Mouse (Mus musculus): ENCODE measurements around the gene Ltb4r2. TPM values are rescaled to one million over a fixed set of nuclear protein-coding genes. Genes with fewer than 3 reads are reported as not detected.

The Ltb4r2 gene
- polyA plus RNA-seq (2014; fragmentation: Nextera tagmentation; extraction: Ambion mirVana): 0.08 and 0.39 TPM in 2 replicates

GRCm38 (mm10) chr14:55761163-55761562 lies at the start of gene Ltb4r2:
Ltb4r2 (plus strand) TSS chr14:55761428.
- WGBS: 71% methylated on average over 6 of the region's 6 CpGs

GRCm38 (mm10) chr14:55711786-55712185 lies 49.4 kb upstream of the Ltb4r2 start:
- Histone ChIP-seq H3K9me3 (ENCODE audit: control insufficient read depth, low read length) (no peaks in the 10 kb centered on the region), H3K4me3 (ENCODE audit: low read length) (no peak overlapping the region), H3K27ac (ENCODE audit: low read depth, low read length) (no peak overlapping the region), H3K9ac (ENCODE audit: low read depth, low read length) (no peak overlapping the region), H3K4me2 (replicated peaks; ENCODE audit: low read depth, low read length) (no peak overlapping the region), H3K27me3 (ENCODE audit: control insufficient read depth, insufficient read depth, low read length) (0 out of 2 replicates have a peak, but pooled peaks cover 5% of the 10 kb centered on the region), H3K36me3 (ENCODE audit: control insufficient read depth, insufficient read depth, low read length) (peaks cover 6% of the 10 kb centered on the region; the same call in 1 of the 2 replicates), H3K4me1 (ENCODE audit: control insufficient read depth, insufficient read depth, low read length) (0 out of 2 replicates have a peak, but pooled peaks cover 3% of the 10 kb centered on the region)
- ATAC-seq (ENCODE audit: low FRiP score, low TSS enrichment): no peak
- 84% methylated on average over 7 of the region's 7 CpGs for WGBS

More at GRCm38 (mm10) chr14:55761163-55761562, at the start of gene Ltb4r2:
- H3K4me2 ChIP-seq (replicated peaks; ENCODE audit: low read depth, low read length): peak within 1 kb of the TSS; percentile 75
- H3K9me3 ChIP-seq (ENCODE audit: control insufficient read depth, low read length): no peaks in the 10 kb centered on the region
- H3K27ac ChIP-seq (ENCODE audit: low read depth, low read length): no peak within 1 kb of the TSS
- peaks cover 2% of the 10 kb centered on the region; the same call in 1 of the 2 replicates for H3K36me3 ChIP-seq (ENCODE audit: control insufficient read depth, insufficient read depth, low read length)
- peak within 1 kb of the TSS; percentile 71 for H3K9ac ChIP-seq (ENCODE audit: low read depth, low read length)
- no peaks in the 10 kb centered on the region; the same call in 1 of the 2 replicates for H3K4me1 ChIP-seq (ENCODE audit: control insufficient read depth, insufficient read depth, low read length)
- H3K4me3 ChIP-seq (ENCODE audit: low read length): peak within 1 kb of the TSS; percentile 45
- ATAC-seq (ENCODE audit: low FRiP score, low TSS enrichment): no peak
- peaks cover 15% of the 10 kb centered on the region for H3K27me3 ChIP-seq (ENCODE audit: control insufficient read depth, insufficient read depth, low read length)

GRCm38 (mm10) chr14:55713007-55713728 lies 48.1 kb upstream of the Ltb4r2 start:
- 15% methylated on average over 25 of the region's 25 CpGs for WGBS
- H3K27ac ChIP-seq (ENCODE audit: low read depth, low read length): no peak overlapping the region
- peak overlapping the region; percentile 42 for H3K4me2 ChIP-seq (replicated peaks; ENCODE audit: low read depth, low read length)
- H3K36me3 ChIP-seq (ENCODE audit: control insufficient read depth, insufficient read depth, low read length): peaks cover 14% of the 10 kb centered on the region; the same call in 1 of the 2 replicates
- 0 out of 2 replicates have a peak, but pooled peaks cover 5% of the 10 kb centered on the region for H3K27me3 ChIP-seq (ENCODE audit: control insufficient read depth, insufficient read depth, low read length)
- 0 out of 2 replicates have a peak, but pooled peaks cover 3% of the 10 kb centered on the region for H3K4me1 ChIP-seq (ENCODE audit: control insufficient read depth, insufficient read depth, low read length)
- no peaks in the 10 kb centered on the region for H3K9me3 ChIP-seq (ENCODE audit: control insufficient read depth, low read length)
- peak overlapping the region; percentile 18; the same call in 1 of the 2 replicates for H3K4me3 ChIP-seq (ENCODE audit: low read length)
- no peak overlapping the region for H3K9ac ChIP-seq (ENCODE audit: low read depth, low read length)
- peak; percentile 44 for ATAC-seq (ENCODE audit: low FRiP score, low TSS enrichment)

GRCm38 (mm10) chr14:55713729-55714122 lies 47.5 kb upstream of the Ltb4r2 start, which contains the start of gene Tgm1:
Tgm1 (minus strand) TSS chr14:55713926.
- Histone ChIP-seq H3K9ac (ENCODE audit: low read depth, low read length) (no peak within 1 kb of the TSS), H3K4me2 (replicated peaks; ENCODE audit: low read depth, low read length) (peak within 1 kb of the TSS; percentile 42), H3K4me3 (ENCODE audit: low read length) (peak within 1 kb of the TSS; percentile 18; the same call in 1 of the 2 replicates), H3K27me3 (ENCODE audit: control insufficient read depth, insufficient read depth, low read length) (0 out of 2 replicates have a peak, but pooled peaks cover 5% of the 10 kb centered on the region), H3K27ac (ENCODE audit: low read depth, low read length) (no peak within 1 kb of the TSS), H3K36me3 (ENCODE audit: control insufficient read depth, insufficient read depth, low read length) (peaks cover 19% of the 10 kb centered on the region; the same call in 1 of the 2 replicates), H3K4me1 (ENCODE audit: control insufficient read depth, insufficient read depth, low read length) (0 out of 2 replicates have a peak, but pooled peaks cover 3% of the 10 kb centered on the region), H3K9me3 (ENCODE audit: control insufficient read depth, low read length) (no peaks in the 10 kb centered on the region)
- 25% methylated on average over 4 of the region's 4 CpGs for WGBS
- no peak for ATAC-seq (ENCODE audit: low FRiP score, low TSS enrichment)

DNA sequence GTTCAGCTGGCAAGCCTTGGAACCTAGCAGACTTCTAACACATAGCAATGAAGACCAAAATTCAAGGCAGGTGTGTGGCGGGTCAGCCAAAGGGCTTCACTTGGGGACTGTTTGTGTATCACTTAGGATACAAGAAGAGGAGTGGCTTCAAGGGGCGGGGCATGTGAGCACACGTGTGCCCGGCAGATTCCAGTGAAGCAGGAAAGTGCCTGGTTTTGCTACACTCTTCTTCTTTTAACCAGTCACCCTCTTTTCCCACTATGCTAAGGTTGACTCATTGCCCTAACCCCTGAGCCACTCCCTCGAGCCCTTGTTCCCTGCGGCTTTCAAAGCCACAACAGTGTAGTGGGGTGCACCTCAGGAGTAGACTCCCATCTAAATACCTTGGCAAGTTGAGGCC lies 46.3 kb upstream of the Ltb4r2 start:
- Histone ChIP-seq H3K9me3 (ENCODE audit: control insufficient read depth, low read length) (no peaks in the 10 kb centered on the region), H3K4me1 (ENCODE audit: control insufficient read depth, insufficient read depth, low read length) (0 out of 2 replicates have a peak, but pooled peaks cover 3% of the 10 kb centered on the region), H3K4me2 (replicated peaks; ENCODE audit: low read depth, low read length) (no peak overlapping the region), H3K36me3 (ENCODE audit: control insufficient read depth, insufficient read depth, low read length) (peaks cover 25% of the 10 kb centered on the region; the same call in 1 of the 2 replicates), H3K4me3 (ENCODE audit: low read length) (no peak overlapping the region), H3K27me3 (ENCODE audit: control insufficient read depth, insufficient read depth, low read length) (0 out of 2 replicates have a peak, but pooled peaks cover 5% of the 10 kb centered on the region), H3K9ac (ENCODE audit: low read depth, low read length) (no peak overlapping the region), H3K27ac (ENCODE audit: low read depth, low read length) (no peak overlapping the region)
- no peak for ATAC-seq (ENCODE audit: low FRiP score, low TSS enrichment)
- WGBS: 43% methylated on average over 6 of the region's 6 CpGs

DNA sequence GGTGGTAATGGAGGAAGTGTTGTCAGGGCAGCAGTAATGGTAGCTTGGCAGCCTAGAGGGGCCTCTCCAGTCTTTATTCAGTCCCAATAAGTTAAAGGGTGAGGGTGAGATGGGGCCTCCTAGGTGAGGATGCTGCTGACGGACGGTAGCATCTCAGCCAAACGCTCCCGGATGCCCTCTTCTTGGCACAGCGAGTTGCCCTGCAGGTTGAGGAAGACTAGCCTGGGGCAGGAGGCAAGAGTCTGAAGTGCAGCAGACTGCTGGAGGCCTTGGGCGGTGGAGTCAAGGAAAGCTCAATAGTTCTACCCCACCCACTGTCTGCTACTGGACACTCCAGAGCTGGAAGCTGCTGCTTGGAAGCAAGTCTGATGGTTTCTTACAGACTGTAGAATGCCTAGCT lies 45.0 kb upstream of the Ltb4r2 start:
- no peak overlapping the region for H3K9ac ChIP-seq (ENCODE audit: low read depth, low read length)
- WGBS: 91% methylated on average over 6 of the region's 6 CpGs
- 0 out of 2 replicates have a peak, but pooled peaks cover 11% of the 10 kb centered on the region for H3K4me1 ChIP-seq (ENCODE audit: control insufficient read depth, insufficient read depth, low read length)
- peaks cover 25% of the 10 kb centered on the region; the same call in 1 of the 2 replicates for H3K36me3 ChIP-seq (ENCODE audit: control insufficient read depth, insufficient read depth, low read length)
- no peak overlapping the region for H3K4me3 ChIP-seq (ENCODE audit: low read length)
- ATAC-seq (ENCODE audit: low FRiP score, low TSS enrichment): no peak
- H3K27ac ChIP-seq (ENCODE audit: low read depth, low read length): no peak overlapping the region
- H3K9me3 ChIP-seq (ENCODE audit: control insufficient read depth, low read length): no peaks in the 10 kb centered on the region
- 0 out of 2 replicates have a peak, but pooled peaks cover 5% of the 10 kb centered on the region for H3K27me3 ChIP-seq (ENCODE audit: control insufficient read depth, insufficient read depth, low read length)
- no peak overlapping the region for H3K4me2 ChIP-seq (replicated peaks; ENCODE audit: low read depth, low read length)

GRCm38 (mm10) chr14:55716884-55717283 lies 44.3 kb upstream of the Ltb4r2 start:
- 81% methylated on average over 8 of the region's 8 CpGs for WGBS

GRCm38 (mm10) chr14:55719737-55720136 lies 41.5 kb upstream of the Ltb4r2 start:
- 91% methylated on average over 6 of the region's 6 CpGs for WGBS
- H3K9me3 ChIP-seq (ENCODE audit: control insufficient read depth, low read length): no peaks in the 10 kb centered on the region
- 0 out of 2 replicates have a peak, but pooled peaks cover 9% of the 10 kb centered on the region for H3K4me1 ChIP-seq (ENCODE audit: control insufficient read depth, insufficient read depth, low read length)
- peaks cover 25% of the 10 kb centered on the region; the same call in 1 of the 2 replicates for H3K36me3 ChIP-seq (ENCODE audit: control insufficient read depth, insufficient read depth, low read length)
- no peak overlapping the region for H3K27ac ChIP-seq (ENCODE audit: low read depth, low read length)
- no peak overlapping the region for H3K4me3 ChIP-seq (ENCODE audit: low read length)
- no peak overlapping the region for H3K9ac ChIP-seq (ENCODE audit: low read depth, low read length)
- no peaks in the 10 kb centered on the region for H3K27me3 ChIP-seq (ENCODE audit: control insufficient read depth, insufficient read depth, low read length)
- no peak for ATAC-seq (ENCODE audit: low FRiP score, low TSS enrichment)
- H3K4me2 ChIP-seq (replicated peaks; ENCODE audit: low read depth, low read length): no peak overlapping the region

More at GRCm38 (mm10) chr14:55716884-55717283, 44.3 kb upstream of the Ltb4r2 start:
- H3K27me3 ChIP-seq (ENCODE audit: control insufficient read depth, insufficient read depth, low read length): 0 out of 2 replicates have a peak, but pooled peaks cover 5% of the 10 kb centered on the region
- no peak overlapping the region for H3K4me3 ChIP-seq (ENCODE audit: low read length)
- peaks cover 25% of the 10 kb centered on the region; the same call in 1 of the 2 replicates for H3K36me3 ChIP-seq (ENCODE audit: control insufficient read depth, insufficient read depth, low read length)
- H3K9me3 ChIP-seq (ENCODE audit: control insufficient read depth, low read length): no peaks in the 10 kb centered on the region
- H3K27ac ChIP-seq (ENCODE audit: low read depth, low read length): no peak overlapping the region
- no peak overlapping the region for H3K4me2 ChIP-seq (replicated peaks; ENCODE audit: low read depth, low read length)
- 0 out of 2 replicates have a peak, but pooled peaks cover 12% of the 10 kb centered on the region for H3K4me1 ChIP-seq (ENCODE audit: control insufficient read depth, insufficient read depth, low read length)
- H3K9ac ChIP-seq (ENCODE audit: low read depth, low read length): no peak overlapping the region
- ATAC-seq (ENCODE audit: low FRiP score, low TSS enrichment): no peak

Data from kidney, embryonic 14.5 days (tissue).